Mouse (Mus musculus) liver, adult 2 months (tissue): ENCODE data around the gene Nav2. TPM values are rescaled to one million over a fixed set of nuclear protein-coding genes. Genes with fewer than 3 reads are reported as not detected.

Experiments
- DNase-seq: peaks from one replicate; pipeline ENCODE4 v3.0.0-alpha.2; 2011; ENCODE audit warnings: low read depth, low spot score; ENCODE audit errors: extremely low read depth
- H3K27ac ChIP-seq: fragments of 200-500 bp; replicated peaks from 2 replicates; pipeline ENCODE4 v1.5.1; 2012; ENCODE audit warnings: low read depth, mild to moderate bottlenecking, control low read depth, inconsistent platforms, low read length; ENCODE audit not compliant: insufficient read depth
- H3K27me3 ChIP-seq: fragments of 200-500 bp; 2 replicates; pipeline ENCODE4 v1.6.1; 2012; ENCODE audit warnings: mild to moderate bottlenecking, moderate library complexity, low read length, inconsistent platforms; ENCODE audit not compliant: control insufficient read depth, insufficient read depth
- H3K36me3 ChIP-seq: fragments of 200-500 bp; 2 replicates; pipeline ENCODE4 v1.6.1; 2012; ENCODE audit warnings: low read length, inconsistent platforms; ENCODE audit not compliant: control insufficient read depth, insufficient read depth
- H3K4me1 ChIP-seq: fragments of 200-500 bp; 2 replicates; pipeline ENCODE4 v1.6.1; 2011; ENCODE audit warnings: low read length; ENCODE audit not compliant: control insufficient read depth, insufficient read depth
- H3K4me3 ChIP-seq: fragments of 200-500 bp; 2 replicates; pipeline ENCODE4 v1.5.1; 2011; ENCODE audit warnings: low read depth, mild to moderate bottlenecking, control low read depth, low read length, moderate library complexity; ENCODE audit not compliant: insufficient read depth
- H3K79me2 ChIP-seq: fragments of 200-500 bp; 2 replicates; pipeline ENCODE4 v1.6.1; 2012; ENCODE audit warnings: inconsistent platforms, mild to moderate bottlenecking, low read length, moderate library complexity; ENCODE audit not compliant: control insufficient read depth, insufficient read depth
- H3K9ac ChIP-seq: fragments of 200-500 bp; 2 replicates; pipeline ENCODE4 v1.6.1; 2012; ENCODE audit warnings: low read depth, mild to moderate bottlenecking, control low read depth, inconsistent platforms, low read length
- CTCF ChIP-seq: fragments of 200-500 bp; IDR thresholded peaks from 2 replicates; pipeline ENCODE4 v1.5.1; 2011; ENCODE audit warnings: low read depth, low read length, control low read depth
- POLR2A ChIP-seq: fragments of 200-500 bp; IDR thresholded peaks from 2 replicates; pipeline ENCODE4 v1.6.1; 2011; ENCODE audit warnings: low read length, control low read depth; ENCODE audit not compliant: insufficient read depth; ENCODE audit errors: extremely low read depth
- WGBS: fragments of 180-500 bp; shearing (Covaris S2); methylation state at CpG from one replicate; pipeline ENCODE4 v1.1.7; 2018; 5-methylcytosine and 5-hydroxymethylcytosine counted together
- polyA plus RNA-seq: library from polyadenylated mRNA; depleted of rRNA; stranded (reverse); fragments of >200 nt; gene quantifications from 2 replicates; pipeline ENCODE4 v1.2.3, GENCODE M21; 2012
- total RNA-seq: library from RNA; depleted of rRNA; stranded (reverse); fragments of >200 nt; gene quantifications from 2 replicates; pipeline ENCODE4 v1.2.3, GENCODE M21; 2014

The Nav2 gene
- total and polyA plus RNA-seq, 2 experiments: 11.1 to 17.6 TPM

GRCm38 (mm10) chr7:48960152-48960551 is 51.6 kb downstream of the Nav2 start:
- no peaks in the 10 kb centered on the region for H3K79me2 ChIP-seq
- H3K9ac ChIP-seq: no peak overlapping the region
- WGBS: 30% methylated on average over 10 of the region's 10 CpGs
- no peak for DNase-seq
- no peak overlapping the region for H3K27ac ChIP-seq
- no peak overlapping the region for H3K4me3 ChIP-seq
- TF ChIP-seq POLR2A (no peak), CTCF (no peak)
- no peaks in the 10 kb centered on the region for H3K4me1 ChIP-seq
- H3K36me3 ChIP-seq: no peaks in the 10 kb centered on the region
- H3K27me3 ChIP-seq: peaks cover 5% of the 10 kb centered on the region; the same call in 1 of the 2 replicates

- Histone ChIP-seq H3K79me2 (no peaks in the 10 kb centered on the region), H3K27ac (no peak overlapping the region), H3K4me1 (no peaks in the 10 kb centered on the region), H3K36me3 (no peaks in the 10 kb centered on the region), H3K27me3 (peaks cover 5% of the 10 kb centered on the region; the same call in 1 of the 2 replicates), H3K9ac (no peak overlapping the region), H3K4me3 (no peak overlapping the region)
- TF ChIP-seq POLR2A (no peak), CTCF (no peak)
- WGBS: 65% methylated on average over 8 of the region's 8 CpGs
- no peak for DNase-seq
Measured at GRCm38 (mm10) chr7:48961501-48961900, 53.0 kb downstream of the Nav2 start.

- no peak overlapping the region for H3K9ac ChIP-seq
- no peaks in the 10 kb centered on the region for H3K36me3 ChIP-seq
- H3K4me3 ChIP-seq: no peak overlapping the region
- 0 out of 2 replicates have a peak, but pooled peaks cover 5% of the 10 kb centered on the region for H3K27me3 ChIP-seq
- H3K79me2 ChIP-seq: no peaks in the 10 kb centered on the region
- 70% methylated on average over 4 of the region's 4 CpGs for WGBS
- H3K4me1 ChIP-seq: no peaks in the 10 kb centered on the region
- H3K27ac ChIP-seq: no peak overlapping the region
- no peak for DNase-seq
- no peak for TF ChIP-seq POLR2A
- no peak for TF ChIP-seq CTCF
Measured at GRCm38 (mm10) chr7:48961935-48962334, 53.4 kb downstream of the Nav2 start.

- Histone ChIP-seq H3K9ac (no peak overlapping the region), H3K79me2 (no peaks in the 10 kb centered on the region), H3K27me3 (0 out of 2 replicates have a peak, but pooled peaks cover 5% of the 10 kb centered on the region), H3K27ac (no peak overlapping the region), H3K36me3 (no peaks in the 10 kb centered on the region), H3K4me1 (no peaks in the 10 kb centered on the region), H3K4me3 (no peak overlapping the region)
- DNase-seq: no peak
- 39% methylated on average over 5 of the region's 5 CpGs for WGBS
- TF ChIP-seq CTCF (no peak), POLR2A (no peak)
Measured at GRCm38 (mm10) chr7:48963112-48963511, 54.6 kb downstream of the Nav2 start.

GRCm38 (mm10) chr7:48963554-48963953 is 55.0 kb downstream of the Nav2 start:
- 77% methylated on average over 4 of the region's 4 CpGs for WGBS
- no peak overlapping the region for H3K27ac ChIP-seq

GRCm38 (mm10) chr7:48965796-48966512 is 57.4 kb downstream of the Nav2 start:
- 0 out of 2 replicates have a peak, but pooled peaks cover 2% of the 10 kb centered on the region for H3K27me3 ChIP-seq

More at GRCm38 (mm10) chr7:48963554-48963953, 55.0 kb downstream of the Nav2 start:
- H3K9ac ChIP-seq: no peak overlapping the region
- H3K4me1 ChIP-seq: no peaks in the 10 kb centered on the region
- DNase-seq: no peak
- no peak for TF ChIP-seq POLR2A
- no peak for TF ChIP-seq CTCF
- H3K27me3 ChIP-seq: 0 out of 2 replicates have a peak, but pooled peaks cover 5% of the 10 kb centered on the region
- H3K79me2 ChIP-seq: no peaks in the 10 kb centered on the region
- H3K4me3 ChIP-seq: no peak overlapping the region
- no peaks in the 10 kb centered on the region for H3K36me3 ChIP-seq

More at GRCm38 (mm10) chr7:48965796-48966512, 57.4 kb downstream of the Nav2 start:
- Histone ChIP-seq H3K4me3 (no peak overlapping the region), H3K27ac (no peak overlapping the region), H3K9ac (no peak overlapping the region), H3K4me1 (no peaks in the 10 kb centered on the region), H3K79me2 (no peaks in the 10 kb centered on the region), H3K36me3 (no peaks in the 10 kb centered on the region)
- WGBS: 51% methylated on average over 12 of the region's 12 CpGs
- DNase-seq: no peak
- no peak for TF ChIP-seq POLR2A
- TF ChIP-seq CTCF: no peak
